Mouse (Mus musculus) stomach, postnatal 0 days (tissue): ENCODE data around the gene Lgals4. TPM values are rescaled to one million over a fixed set of nuclear protein-coding genes. Genes with fewer than 3 reads are reported as not detected.

Source experiments
- ATAC-seq: fragments of 200-750 bp; cut with Nextera tagmentation; 2 replicates; pipeline ENCODE4 v1.8.0; 2017; ENCODE audit not compliant: low FRiP score, low TSS enrichment
- DNase-seq: peaks from one replicate; pipeline ENCODE4 v3.0.0-alpha.2; 2016; ENCODE audit warnings: low spot score
- H3K27ac ChIP-seq: fragments of 300-500 bp; sonication (generic); replicated peaks from 2 replicates; pipeline ENCODE4 v1.5.1; 2014; ENCODE audit warnings: mild to moderate bottlenecking, control low read depth
- H3K27me3 ChIP-seq: fragments of 300-500 bp; sonication (generic); 2 replicates; pipeline ENCODE4 v1.6.1; 2014; ENCODE audit warnings: low read length; ENCODE audit not compliant: control insufficient read depth, insufficient read depth
- H3K36me3 ChIP-seq: fragments of 300-500 bp; sonication (generic); 2 replicates; pipeline ENCODE4 v1.6.1; 2014; ENCODE audit warnings: low read length, mixed read lengths; ENCODE audit not compliant: control insufficient read depth, insufficient read depth
- H3K4me1 ChIP-seq: fragments of 300-500 bp; sonication (generic); replicated peaks from 2 replicates; pipeline ENCODE4 v1.6.1; 2014; ENCODE audit warnings: antibody characterized with exemption; ENCODE audit not compliant: control insufficient read depth, insufficient read depth
- H3K4me2 ChIP-seq: fragments of 300-500 bp; sonication (generic); replicated peaks from 2 replicates; pipeline ENCODE4 v1.6.1; 2014; ENCODE audit warnings: low read depth, mild to moderate bottlenecking, control low read depth, moderate library complexity
- H3K4me3 ChIP-seq: fragments of 300-500 bp; sonication (generic); 2 replicates; pipeline ENCODE4 v1.5.1; 2014; ENCODE audit warnings: low read depth, low read length, control low read depth
- H3K9ac ChIP-seq: fragments of 300-500 bp; sonication (generic); 2 replicates; pipeline ENCODE4 v1.6.1; 2014; ENCODE audit warnings: mild to moderate bottlenecking, low read length, control low read depth, mixed read lengths
- H3K9me3 ChIP-seq: fragments of 300-500 bp; sonication (generic); 2 replicates; pipeline ENCODE4 v1.6.1; 2016; ENCODE audit warnings: low read length; ENCODE audit not compliant: control insufficient read depth
- CTCF ChIP-seq: IDR thresholded peaks from 2 replicates; pipeline ENCODE4 v1.5.1; 2016; ENCODE audit warnings: antibody characterized with exemption, low read depth, mild to moderate bottlenecking, moderate library complexity
- EP300 ChIP-seq: optimal IDR thresholded peaks from 2 replicates; pipeline ENCODE3; 2016; ENCODE audit warnings: antibody characterized with exemption
- WGBS: fragments of 180-500 bp; shearing (Covaris S2); extraction: QIAGEN DNeasy Blood & Tissue Kit; methylation state at CpG from one replicate; pipeline ENCODE4 v1.1.7; 2014; 5-methylcytosine and 5-hydroxymethylcytosine counted together
- polyA plus RNA-seq: library from polyadenylated mRNA; unstranded; fragments of >200 nt; fragmentation: Nextera tagmentation; extraction: Ambion mirVana; gene quantifications from 2 replicates; pipeline ENCODE4 v1.2.1, GENCODE M21; 2015

The Lgals4 gene
- polyA plus RNA-seq, 1 experiment from 2014 or later, result 489 TPM

DNA sequence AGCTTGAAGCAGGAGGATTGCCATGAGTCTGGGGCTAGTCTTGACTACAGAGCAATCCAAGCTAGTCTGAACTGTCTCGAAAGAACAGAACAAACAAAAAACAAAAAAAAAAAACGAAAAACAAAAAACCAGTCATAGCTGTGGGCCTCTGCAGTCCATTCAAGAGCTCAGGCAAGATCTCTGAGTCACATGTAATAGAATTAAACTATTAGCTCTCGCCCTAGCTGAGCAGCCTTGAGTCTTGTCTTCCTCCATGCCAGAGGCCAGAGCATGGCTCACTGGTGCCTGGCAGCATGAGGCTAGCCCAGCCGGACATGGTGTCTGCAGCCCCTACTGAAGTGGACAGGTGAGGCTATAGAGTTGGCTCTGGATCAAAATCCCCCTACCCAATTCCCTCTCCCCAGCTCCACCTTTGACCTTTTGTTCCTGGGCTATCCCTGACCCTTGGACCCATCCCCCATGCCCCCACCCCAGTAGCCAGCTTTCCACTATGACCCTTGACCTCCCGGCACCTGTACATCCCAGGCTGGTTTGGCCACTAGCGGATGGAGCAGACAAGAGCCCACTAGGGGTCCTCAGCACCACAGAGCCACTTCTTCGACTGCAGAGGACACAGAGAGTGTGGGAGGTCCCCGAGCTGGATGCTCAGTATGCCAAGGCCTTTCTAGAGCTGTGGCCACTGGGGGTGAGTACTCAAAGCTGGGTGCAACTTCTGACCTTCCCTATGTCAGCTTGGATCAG is 43.4 kb upstream of the Lgals4 start:
- Histone ChIP-seq H3K4me1 (no peaks in the 10 kb centered on the region; the same call in 1 of the 2 replicates), H3K27me3 (no peaks in the 10 kb centered on the region), H3K9me3 (no peaks in the 10 kb centered on the region), H3K9ac (no peak overlapping the region), H3K36me3 (peaks cover 3% of the 10 kb centered on the region; the same call in 1 of the 2 replicates), H3K4me3 (no peak overlapping the region), H3K4me2 (no peak overlapping the region), H3K27ac (no peak overlapping the region)
- DNase-seq, result no peak
- 57% methylated on average over 8 of the region's 8 CpGs for WGBS
- no peak for TF ChIP-seq EP300
- TF ChIP-seq CTCF, result peak; percentile 68
- peak; percentile 13; the same call in 1 of the 2 replicates for ATAC-seq

DNA sequence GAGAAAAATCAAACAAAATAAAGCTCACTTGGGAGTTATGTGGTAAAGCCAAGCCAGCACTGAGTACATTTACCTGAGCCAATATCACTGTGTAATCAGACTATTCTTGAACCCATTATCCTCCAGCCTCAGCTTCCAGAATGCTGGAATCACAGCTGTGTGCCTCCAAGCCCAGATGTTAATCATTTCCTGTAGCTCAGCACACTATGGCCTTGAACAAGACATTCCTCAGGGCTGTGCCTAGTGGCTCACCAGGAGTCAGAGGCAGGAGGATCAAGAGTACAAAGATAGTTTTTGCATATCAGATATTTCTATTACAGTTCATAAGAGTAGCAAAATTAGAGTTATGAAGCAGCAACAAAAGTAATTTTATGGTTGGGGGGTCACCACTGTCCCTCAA is 41.9 kb upstream of the Lgals4 start:
- H3K27me3 ChIP-seq, result no peaks in the 10 kb centered on the region
- DNase-seq (no peak), ATAC-seq (no peak)
- no peaks in the 10 kb centered on the region; the same call in 1 of the 2 replicates for H3K36me3 ChIP-seq
- TF ChIP-seq CTCF (no peak), EP300 (no peak)
- no peak overlapping the region for H3K4me2 ChIP-seq
- no peak overlapping the region for H3K9ac ChIP-seq
- H3K4me3 ChIP-seq, result no peak overlapping the region
- no peak overlapping the region for H3K27ac ChIP-seq
- H3K4me1 ChIP-seq, result no peaks in the 10 kb centered on the region; the same call in 1 of the 2 replicates
- H3K9me3 ChIP-seq, result no peaks in the 10 kb centered on the region

DNA sequence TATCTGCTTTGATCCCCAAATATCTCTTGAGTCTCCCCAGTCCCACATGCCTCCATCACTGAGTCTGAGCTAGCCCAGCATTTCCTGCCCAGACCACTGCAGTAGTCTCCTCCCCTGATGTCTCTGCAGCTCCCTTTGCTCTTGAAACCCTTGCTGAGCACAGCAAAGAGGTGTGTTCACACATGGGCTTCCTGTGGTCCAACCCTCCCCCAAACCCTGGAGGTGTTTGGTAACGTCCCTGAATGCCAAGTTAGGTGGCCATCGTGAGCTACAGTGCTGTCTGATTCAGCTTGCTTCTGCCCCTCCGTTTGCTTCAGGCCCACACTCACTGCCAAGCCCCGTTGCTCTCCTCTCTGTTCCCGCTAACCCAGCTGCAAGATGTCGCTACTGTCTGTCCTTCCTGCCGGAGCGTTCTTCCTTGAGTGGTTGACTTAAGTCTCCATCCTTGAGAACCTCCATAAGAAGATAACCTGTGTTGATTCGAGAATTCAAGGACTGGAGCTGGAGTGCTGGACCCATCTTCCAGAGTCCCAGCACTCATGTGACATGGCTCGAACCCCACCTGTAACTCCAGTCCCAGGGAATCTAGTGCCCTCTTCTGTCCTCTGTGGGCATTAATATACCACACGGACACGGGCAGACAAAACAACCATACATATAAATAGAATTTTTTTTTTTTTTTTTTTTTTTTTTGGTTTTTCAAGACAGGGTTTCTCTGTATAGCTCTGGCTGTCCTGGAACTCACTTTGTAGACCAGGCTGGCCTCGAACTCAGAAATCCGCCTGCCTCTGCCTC is 41.1 kb upstream of the Lgals4 start:
- ATAC-seq (no peak), DNase-seq (no peak)
- Histone ChIP-seq H3K4me2 (no peak overlapping the region), H3K4me3 (no peak overlapping the region), H3K9ac (no peak overlapping the region), H3K27ac (no peak overlapping the region), H3K27me3 (no peaks in the 10 kb centered on the region), H3K9me3 (no peaks in the 10 kb centered on the region), H3K4me1 (no peaks in the 10 kb centered on the region; the same call in 1 of the 2 replicates), H3K36me3 (no peaks in the 10 kb centered on the region; the same call in 1 of the 2 replicates)
- 65% methylated on average over 13 of the region's 14 CpGs for WGBS
- no peak for TF ChIP-seq CTCF
- TF ChIP-seq EP300, result no peak

DNA sequence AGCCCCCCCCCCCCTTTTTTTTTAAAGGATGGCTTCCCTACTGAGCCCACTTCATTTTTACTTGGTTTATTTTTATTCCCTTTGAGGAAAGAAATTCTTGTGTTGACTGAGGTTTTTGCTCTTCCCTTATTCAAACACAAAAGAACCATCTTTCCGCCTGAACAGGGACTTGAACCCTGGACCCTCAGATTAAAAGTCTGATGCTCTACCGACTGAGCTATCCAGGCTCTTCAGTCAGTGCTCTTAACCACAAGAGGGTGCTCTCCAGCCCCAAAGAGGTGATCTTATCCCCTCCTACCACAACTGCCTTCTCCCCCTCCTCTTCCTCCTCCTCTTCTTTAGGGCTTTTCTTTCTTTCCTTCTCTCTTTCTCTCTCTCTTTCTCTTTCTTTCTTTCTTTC is 39.8 kb upstream of the Lgals4 start:
- H3K27me3 ChIP-seq, result no peaks in the 10 kb centered on the region
- H3K4me1 ChIP-seq, result no peaks in the 10 kb centered on the region; the same call in 1 of the 2 replicates
- H3K36me3 ChIP-seq, result no peaks in the 10 kb centered on the region
- no peak overlapping the region for H3K4me2 ChIP-seq
- H3K9ac ChIP-seq, result no peak overlapping the region
- no peak overlapping the region for H3K27ac ChIP-seq
- no peak overlapping the region for H3K4me3 ChIP-seq
- no peak for DNase-seq
- H3K9me3 ChIP-seq, result no peaks in the 10 kb centered on the region
- 45% methylated on average over 2 of the region's 2 CpGs for WGBS
- no peak for ATAC-seq
- peak; percentile 64 for TF ChIP-seq CTCF
- no peak for TF ChIP-seq EP300

DNA sequence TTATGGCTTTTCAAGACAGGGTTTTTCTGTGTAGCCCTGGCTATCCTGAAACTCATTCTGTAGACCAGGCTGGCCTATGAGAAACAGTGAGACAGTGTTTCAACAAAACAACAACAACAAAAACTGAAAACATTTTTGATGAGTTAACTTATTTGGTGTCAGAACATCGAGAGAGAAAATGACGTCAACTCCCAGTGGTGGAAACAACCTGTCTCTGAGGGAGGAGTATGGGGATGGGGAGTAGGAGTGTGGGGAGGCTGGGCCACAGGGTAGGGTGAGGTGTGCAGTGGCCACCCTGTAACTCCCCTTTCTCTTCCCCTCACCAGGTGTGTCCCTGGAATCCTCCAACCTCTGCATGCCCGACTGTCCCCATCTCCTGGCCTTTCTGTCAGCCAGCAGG is 39.2 kb upstream of the Lgals4 start:
- H3K27ac ChIP-seq, result no peak overlapping the region
- ATAC-seq (no peak), DNase-seq (no peak)
- H3K4me1 ChIP-seq, result no peaks in the 10 kb centered on the region
- no peaks in the 10 kb centered on the region for H3K27me3 ChIP-seq
- H3K36me3 ChIP-seq, result no peaks in the 10 kb centered on the region
- TF ChIP-seq CTCF (no peak), EP300 (no peak)
- 69% methylated on average over 3 of the region's 3 CpGs for WGBS
- H3K9me3 ChIP-seq, result no peaks in the 10 kb centered on the region
- H3K4me2 ChIP-seq, result no peak overlapping the region
- H3K9ac ChIP-seq, result no peak overlapping the region
- no peak overlapping the region for H3K4me3 ChIP-seq

DNA sequence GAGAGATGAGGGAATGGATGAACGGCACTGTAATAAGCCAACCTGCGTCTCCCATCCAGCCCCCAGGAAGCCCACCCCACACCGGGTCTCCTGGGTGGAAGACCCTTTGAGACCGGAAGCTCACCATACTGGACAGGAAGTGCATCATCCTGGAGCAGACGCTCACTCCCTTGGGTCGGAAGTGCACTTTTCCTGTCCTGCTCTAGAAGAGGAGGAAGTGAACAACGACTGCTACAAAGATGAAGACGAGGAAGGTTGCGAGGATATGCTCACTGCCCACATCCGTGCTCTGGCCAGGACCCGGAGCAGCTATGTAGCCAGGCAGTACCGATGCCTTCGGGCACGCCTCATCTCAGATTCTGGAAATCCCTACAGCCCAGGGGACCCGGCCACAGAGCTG is 37.8 kb upstream of the Lgals4 start:
- no peaks in the 10 kb centered on the region for H3K9me3 ChIP-seq
- ATAC-seq, result no peak
- H3K4me1 ChIP-seq, result no peaks in the 10 kb centered on the region
- no peak for DNase-seq
- no peak for TF ChIP-seq EP300
- no peak for TF ChIP-seq CTCF
- no peak overlapping the region for H3K4me3 ChIP-seq
- H3K9ac ChIP-seq, result peak overlapping the region; percentile 18; the same call in 1 of the 2 replicates
- no peak overlapping the region for H3K4me2 ChIP-seq
- peak overlapping the region; percentile 69; the same call in 1 of the 2 replicates for H3K27ac ChIP-seq
- no peaks in the 10 kb centered on the region for H3K27me3 ChIP-seq
- H3K36me3 ChIP-seq, result no peaks in the 10 kb centered on the region
- 74% methylated on average over 15 of the region's 15 CpGs for WGBS
